Mouse (Mus musculus) midbrain, embryonic 16.5 days (tissue): Measurements from ENCODE around the gene Ddr1. TPM values are rescaled to one million over a fixed set of nuclear protein-coding genes. Genes with fewer than 3 reads are reported as not detected.
A peak's percentile ranks its signal among the peaks of the same experiment; 100 is the strongest.

Source experiments
- ATAC-seq: fragments of 200-750 bp; cut with Nextera tagmentation; 2 replicates; pipeline ENCODE4 v1.8.0; 2017; ENCODE audit warnings: moderate TSS enrichment
- H3K27ac ChIP-seq: fragments of 300-500 bp; sonication (generic); 2 replicates; pipeline ENCODE4 v1.5.1; 2014; ENCODE audit warnings: mild to moderate bottlenecking, low read length, mixed read lengths
- H3K27me3 ChIP-seq: fragments of 300-500 bp; sonication (generic); 2 replicates; pipeline ENCODE4 v1.6.1; 2014; ENCODE audit warnings: low read depth, low read length, mixed read lengths; ENCODE audit not compliant: control insufficient read depth, insufficient read depth
- H3K36me3 ChIP-seq: fragments of 300-500 bp; sonication (generic); 2 replicates; pipeline ENCODE4 v1.6.1; 2014; ENCODE audit warnings: mild to moderate bottlenecking, low read length, moderate library complexity, mixed read lengths; ENCODE audit not compliant: control insufficient read depth, insufficient read depth
- H3K4me1 ChIP-seq: fragments of 300-500 bp; sonication (generic); 2 replicates; pipeline ENCODE4 v1.6.1; 2014; ENCODE audit warnings: mild to moderate bottlenecking, low read length, mixed read lengths; ENCODE audit not compliant: control insufficient read depth, insufficient read depth
- H3K4me2 ChIP-seq: fragments of 300-500 bp; sonication (generic); 2 replicates; pipeline ENCODE4 v1.6.1; 2014; ENCODE audit warnings: mild to moderate bottlenecking, low read length, mixed read lengths
- H3K4me3 ChIP-seq: fragments of 300-500 bp; sonication (generic); 2 replicates; pipeline ENCODE4 v1.5.1; 2014; ENCODE audit warnings: low read depth, mild to moderate bottlenecking, low read length, moderate library complexity, mixed read lengths
- H3K9ac ChIP-seq: fragments of 300-500 bp; sonication (generic); 2 replicates; pipeline ENCODE4 v1.6.1; 2014; ENCODE audit warnings: low read depth, low read length, mixed read lengths
- H3K9me3 ChIP-seq: fragments of 300-500 bp; sonication (generic); replicated peaks from 2 replicates; pipeline ENCODE4 v1.6.1; 2014; ENCODE audit warnings: mild to moderate bottlenecking, low read length, mixed read lengths; ENCODE audit not compliant: control insufficient read depth, poor library complexity, severe bottlenecking
- whole genome bisulfite sequencing: fragments of 180-500 bp; shearing (Covaris S2); extraction: QIAGEN DNeasy Blood & Tissue Kit; methylation state at CpG from one replicate; pipeline ENCODE4 v1.1.7; 2014; 5-methylcytosine and 5-hydroxymethylcytosine counted together
- polyA plus RNA-seq: library from polyadenylated mRNA; unstranded; fragments of >200 nt; fragmentation: Nextera tagmentation; extraction: Ambion mirVana; gene quantifications from 2 replicates; pipeline ENCODE4 v1.2.1, GENCODE M21; 2015

Ddr1 gene
- polyA plus RNA-seq, 1 experiment from 2014 or later: 87.8 TPM

DNA sequence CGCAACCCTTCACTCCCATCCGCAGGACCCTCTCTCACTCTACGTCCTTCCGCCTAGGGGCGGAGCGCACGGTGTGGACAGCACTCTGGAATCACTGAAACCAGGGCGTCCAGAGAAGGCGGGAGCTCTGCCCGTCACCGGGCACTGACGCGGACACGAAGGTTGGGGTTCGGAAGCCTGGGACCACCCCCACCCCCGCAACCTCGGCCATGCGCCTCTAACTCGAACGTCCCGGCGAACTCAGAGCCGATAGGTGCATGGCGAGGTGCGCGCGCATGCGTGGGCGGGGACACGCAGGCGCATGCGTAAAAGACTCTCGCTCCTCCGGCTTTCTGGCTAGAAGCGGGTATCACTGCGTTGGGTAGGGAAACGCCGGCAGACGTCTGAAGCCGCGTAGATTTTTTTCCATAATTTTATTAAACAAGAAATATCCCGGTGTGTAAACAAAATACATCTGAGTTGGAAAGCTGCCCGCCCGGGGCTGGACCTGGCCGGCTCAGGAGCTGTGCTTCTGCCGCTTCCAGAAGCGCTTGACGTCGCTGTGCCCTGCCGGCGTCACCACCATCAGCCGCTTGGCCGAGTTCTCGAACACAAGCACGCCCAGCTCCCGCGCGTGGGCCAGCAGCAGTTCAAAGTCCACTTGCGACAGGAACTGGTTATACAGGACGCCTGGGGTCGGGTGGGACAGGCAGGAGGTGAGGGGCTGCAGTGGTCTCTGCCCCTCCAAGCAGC, 36.9 kb downstream of the Ddr1 start, which contains the start of gene Vars2:
TSS of gene Vars2 (minus strand) at position 259 of the 732 bp plus-strand sequence.
- WGBS: under 1% methylated on average over 61 of the region's 61 CpGs
- H3K27ac ChIP-seq: peak within 1 kb of the TSS; percentile 87

GRCm38 (mm10) chr17:35666851-35667256, 37.6 kb downstream of the Ddr1 start:
- H3K4me1 ChIP-seq: peaks cover 12% of the 10 kb centered on the region
- H3K9ac ChIP-seq: peak overlapping the region; percentile 86
- no peaks in the 10 kb centered on the region for H3K27me3 ChIP-seq
- peaks cover 4% of the 10 kb centered on the region; the same call in 1 of the 2 replicates for H3K36me3 ChIP-seq
- WGBS: 6% methylated on average over 13 of the region's 13 CpGs
- no peak; the same call in none of the 2 replicates for ATAC-seq
- peak overlapping the region; percentile 87 for H3K27ac ChIP-seq
- H3K4me3 ChIP-seq: peak overlapping the region; percentile 55
- H3K4me2 ChIP-seq: peak overlapping the region; percentile 81
- H3K9me3 ChIP-seq: no peaks in the 10 kb centered on the region

More for the DNA sequence above, 36.9 kb downstream of the Ddr1 start, which contains the start of gene Vars2:
- 0 out of 2 replicates have a peak, but pooled peaks cover 3% of the 10 kb centered on the region for H3K36me3 ChIP-seq
- H3K9me3 ChIP-seq: no peaks in the 10 kb centered on the region
- H3K4me1 ChIP-seq: peaks cover 12% of the 10 kb centered on the region
- H3K4me3 ChIP-seq: peak within 1 kb of the TSS; percentile 55
- peak within 1 kb of the TSS; percentile 81 for H3K4me2 ChIP-seq
- no peaks in the 10 kb centered on the region for H3K27me3 ChIP-seq
- H3K9ac ChIP-seq: peak within 1 kb of the TSS; percentile 86
- peak; percentile 91 for ATAC-seq

GRCm38 (mm10) chr17:35665957-35666515, 38.4 kb downstream of the Ddr1 start:
- H3K9ac ChIP-seq: no peak overlapping the region
- WGBS: 77% methylated on average over 17 of the region's 17 CpGs
- no peaks in the 10 kb centered on the region for H3K27me3 ChIP-seq
- no peak overlapping the region for H3K4me2 ChIP-seq
- H3K4me1 ChIP-seq: peaks cover 12% of the 10 kb centered on the region
- no peaks in the 10 kb centered on the region for H3K9me3 ChIP-seq
- no peak for ATAC-seq
- peaks cover 12% of the 10 kb centered on the region; the same call in 1 of the 2 replicates for H3K36me3 ChIP-seq
- no peak overlapping the region for H3K27ac ChIP-seq
- H3K4me3 ChIP-seq: no peak overlapping the region

DNA sequence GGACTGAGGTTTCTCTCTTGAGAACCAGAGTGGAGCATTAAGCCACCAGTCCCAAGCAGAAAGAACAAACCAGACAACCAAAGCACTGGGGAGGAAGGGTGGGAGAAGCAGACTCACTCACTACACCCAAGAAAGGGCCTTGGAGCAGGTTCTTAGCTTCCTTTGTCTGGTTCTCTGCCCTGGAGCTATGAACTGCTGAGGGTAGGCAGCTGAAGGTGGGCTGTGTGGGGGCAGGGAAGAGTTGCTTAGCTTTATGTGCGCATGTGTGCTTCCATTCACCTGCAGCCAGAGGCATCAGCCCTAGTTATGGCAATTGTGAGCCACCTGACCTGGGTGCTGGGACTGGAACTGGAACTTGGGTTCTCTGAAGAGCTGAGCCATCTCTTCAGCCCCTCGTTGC, 51.3 kb downstream of the Ddr1 start:
- Histone ChIP-seq H3K27me3 (no peaks in the 10 kb centered on the region), H3K9me3 (no peaks in the 10 kb centered on the region), H3K4me1 (no peaks in the 10 kb centered on the region), H3K27ac (no peak overlapping the region), H3K36me3 (peaks cover 14% of the 10 kb centered on the region; the same call in 1 of the 2 replicates), H3K9ac (no peak overlapping the region), H3K4me3 (no peak overlapping the region), H3K4me2 (no peak overlapping the region)
- WGBS: 81% methylated on average over 2 of the region's 2 CpGs
- no peak for ATAC-seq

DNA sequence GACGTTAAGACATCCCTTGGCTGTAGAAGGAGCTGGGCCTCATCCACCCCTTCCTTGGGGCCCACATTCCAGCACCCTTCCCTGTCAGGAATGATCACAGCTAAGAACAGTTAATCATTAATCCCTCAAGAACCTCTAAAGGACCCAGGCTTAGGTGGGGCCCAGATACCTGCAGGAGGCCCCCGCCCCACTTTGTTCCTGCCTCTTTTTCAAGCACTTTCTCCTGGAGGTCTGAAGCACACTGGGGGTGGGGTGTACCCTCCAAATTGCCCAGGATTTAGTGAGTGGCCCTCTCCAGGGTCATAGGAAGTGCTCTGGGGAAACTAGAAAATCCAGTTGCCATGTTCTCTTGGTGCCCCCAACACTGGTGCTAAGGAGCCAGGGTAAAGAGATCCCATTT, 55.0 kb downstream of the Ddr1 start:
- Histone ChIP-seq H3K4me2 (no peak overlapping the region), H3K36me3 (no peaks in the 10 kb centered on the region), H3K9ac (no peak overlapping the region), H3K9me3 (no peaks in the 10 kb centered on the region), H3K4me1 (no peaks in the 10 kb centered on the region), H3K4me3 (no peak overlapping the region), H3K27ac (no peak overlapping the region), H3K27me3 (no peaks in the 10 kb centered on the region)
- no peak for ATAC-seq
- 70% methylated on average over 2 of the region's 2 CpGs for WGBS

GRCm38 (mm10) chr17:35643609-35644236, 60.7 kb downstream of the Ddr1 start, which contains the start of gene Mucl3:
TSS of gene Mucl3 (minus strand) at chr17:35643695.
- WGBS: 79% methylated on average over 13 of the region's 13 CpGs

DNA sequence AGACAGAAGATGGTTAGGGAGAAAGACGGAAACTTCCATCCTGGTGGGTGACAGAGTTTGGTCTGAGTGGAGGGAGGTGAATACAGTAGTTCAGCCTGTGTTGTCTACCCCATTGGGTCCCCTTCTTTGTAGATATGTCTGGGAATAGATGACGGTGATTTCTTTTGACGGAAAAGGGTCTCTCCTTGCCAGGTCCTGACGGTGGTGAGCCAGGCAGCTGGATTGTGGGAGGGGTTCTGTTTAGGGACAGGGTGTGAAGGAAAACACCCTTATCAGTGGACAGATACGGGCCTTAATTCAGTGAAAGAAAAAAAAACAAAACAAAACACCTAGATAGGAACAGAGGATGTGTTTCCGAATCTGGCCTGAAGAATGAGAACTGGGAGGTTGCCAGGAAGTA, 65.1 kb downstream of the Ddr1 start:
- H3K4me1 ChIP-seq: no peaks in the 10 kb centered on the region
- 87% methylated on average over 6 of the region's 6 CpGs for WGBS
- H3K9me3 ChIP-seq: no peaks in the 10 kb centered on the region
- no peak for ATAC-seq
- H3K27me3 ChIP-seq: no peaks in the 10 kb centered on the region
- no peak overlapping the region for H3K9ac ChIP-seq
- H3K27ac ChIP-seq: no peak overlapping the region
- H3K4me3 ChIP-seq: no peak overlapping the region
- H3K36me3 ChIP-seq: no peaks in the 10 kb centered on the region
- H3K4me2 ChIP-seq: no peak overlapping the region

More at GRCm38 (mm10) chr17:35643609-35644236, 60.7 kb downstream of the Ddr1 start, which contains the start of gene Mucl3:
- Histone ChIP-seq H3K9me3 (no peaks in the 10 kb centered on the region), H3K4me3 (no peak within 1 kb of the TSS), H3K36me3 (no peaks in the 10 kb centered on the region), H3K9ac (no peak within 1 kb of the TSS), H3K4me2 (no peak within 1 kb of the TSS), H3K27ac (no peak within 1 kb of the TSS), H3K27me3 (no peaks in the 10 kb centered on the region), H3K4me1 (no peaks in the 10 kb centered on the region)
- no peak for ATAC-seq

GRCm38 (mm10) chr17:35638475-35639190, 65.8 kb downstream of the Ddr1 start:
- Histone ChIP-seq H3K36me3 (no peaks in the 10 kb centered on the region), H3K4me2 (peak overlapping the region; percentile 33), H3K9ac (no peak overlapping the region), H3K27ac (no peak overlapping the region), H3K4me3 (no peak overlapping the region), H3K9me3 (no peaks in the 10 kb centered on the region), H3K4me1 (no peaks in the 10 kb centered on the region), H3K27me3 (no peaks in the 10 kb centered on the region)
- 32% methylated on average over 14 of the region's 14 CpGs for WGBS
- ATAC-seq: peak; percentile 73
